Comparison of ENCODE assay signal across 12 mouse cellular contexts in genomic region chr4:117984993-117985587, GRCm38 (mm10). TPM values are rescaled to one million over a fixed set of nuclear protein-coding genes. Genes with fewer than 3 reads are reported as not detected.
DNase-seq lines count a peak whose midpoint lies in the region; ATAC-seq and TF ChIP-seq lines count a peak whose summit lies in the region.
"Had no signal": no experiment of that assay in that cellular context is flagged by ENCODE, and none has a peak within 500 bp of the region (broad histone marks: within the 10 kb centered on the region; RNA-seq: fewer than 3 reads in every experiment).

No protein-coding gene starts in this region.

- H3K27ac ChIP-seq in left cerebral cortex, adult 2 months: no peak overlapping the region
- H3K27ac ChIP-seq: hindbrain, embryonic 15.5 days; limb, embryonic 13.5 days had no signal

- no peak overlapping the region for H3K4me3 ChIP-seq in left cerebral cortex, adult 2 months
- H3K4me3 ChIP-seq: erythroblast, embryonic 14.5 days; hindbrain, embryonic 15.5 days; limb, embryonic 13.5 days had no signal

- no peak for DNase-seq in frontal cortex, postnatal 14 days (ENCODE audit: low spot score in 2 of 2)
- DNase-seq in left cerebral cortex, adult 11 months (ENCODE audit: low spot score): peak; percentile 28
- DNase-seq in left cerebral cortex, adult 2 months (ENCODE audit: extremely low spot score in 1 of 2, low spot score in 2 of 2): no peak
- peak; percentile 22 for DNase-seq in cerebellum, adult 8-10 months
- peak; percentile 27 to 84 for DNase-seq in left cerebral cortex, postnatal 25 days (ENCODE audit: low spot score in 2 of 2)
- DNase-seq in c-Kit-positive CD71-positive TER-119-positive erythroid progenitor cells, embryonic 14.5 days (ENCODE audit: low spot score): no peak

- peak; percentile 70 for ATAC-seq in frontal cortex, adult (ENCODE audit: low TSS enrichment)
- ATAC-seq in monocyte, adult 5-6 weeks (replicated peaks; ENCODE audit: insufficient number of reproducible peaks, low FRiP score, low TSS enrichment, poor library complexity, severe bottlenecking): no peak

- intact Hi-C loops in left cerebral cortex, adult 2 months (cut with DNase I): no loop called here
- intact Hi-C loops in left cerebral cortex, postnatal 25 days (cut with DNase I): no loop called here

- TF ChIP-seq CTCF in left cerebral cortex, adult 2 months (IDR thresholded peaks at IDR 0.05): no peak

RNA-seq across cellular contexts. Expression of gene Artn, which starts 55.5 kb away (rescaled TPM):
- 1 to 10 TPM; 3.6 to 3.9 TPM for total RNA-seq in left cerebral cortex, adult 2 months (2021)
- total RNA-seq in left cerebral cortex, postnatal 25 days (2021): 1 to 10 TPM; 2.3 to 2.6 TPM
- total RNA-seq in monocyte, adult 5-6 weeks (2017): not detected in 3 replicates
- total RNA-seq: megakaryocyte-erythroid progenitor cell, adult 5-6 weeks had no signal

Comparison
In these comparisons a context has a peak if more than half of its experiments do, and no peak if none do; other contexts are left out.
1. DNase-seq: peak in left cerebral cortex, adult 11 months (single experiment), cerebellum, adult 8-10 months (single experiment) and left cerebral cortex, postnatal 25 days (2 of 2); none in frontal cortex, postnatal 14 days (0 of 2), left cerebral cortex, adult 2 months (0 of 2) and c-Kit-positive CD71-positive TER-119-positive erythroid progenitor cells, embryonic 14.5 days (single experiment).